Mouse (Mus musculus) activated CD4-positive, CD25-positive, alpha-beta regulatory T cell, adult 4 months (primary cell): ENCODE measurements around the gene Orai1. TPM values are rescaled to one million over a fixed set of nuclear protein-coding genes. Genes with fewer than 3 reads are reported as not detected.

ENCODE experiments used
- ATAC-seq: one replicate; pipeline ENCODE4 v1.8.0; 2017
- polyA plus RNA-seq, 2 experiments: library from polyadenylated mRNA; unstranded; fragments of 100-300 nt; shearing (Covaris generic); gene quantifications; one replicate each; pipeline ENCODE4 v1.2.1; 2017

The Orai1 gene
- polyA plus RNA-seq, 2 experiments from 2014 or later: 8.1 to 9.4 TPM

DNA sequence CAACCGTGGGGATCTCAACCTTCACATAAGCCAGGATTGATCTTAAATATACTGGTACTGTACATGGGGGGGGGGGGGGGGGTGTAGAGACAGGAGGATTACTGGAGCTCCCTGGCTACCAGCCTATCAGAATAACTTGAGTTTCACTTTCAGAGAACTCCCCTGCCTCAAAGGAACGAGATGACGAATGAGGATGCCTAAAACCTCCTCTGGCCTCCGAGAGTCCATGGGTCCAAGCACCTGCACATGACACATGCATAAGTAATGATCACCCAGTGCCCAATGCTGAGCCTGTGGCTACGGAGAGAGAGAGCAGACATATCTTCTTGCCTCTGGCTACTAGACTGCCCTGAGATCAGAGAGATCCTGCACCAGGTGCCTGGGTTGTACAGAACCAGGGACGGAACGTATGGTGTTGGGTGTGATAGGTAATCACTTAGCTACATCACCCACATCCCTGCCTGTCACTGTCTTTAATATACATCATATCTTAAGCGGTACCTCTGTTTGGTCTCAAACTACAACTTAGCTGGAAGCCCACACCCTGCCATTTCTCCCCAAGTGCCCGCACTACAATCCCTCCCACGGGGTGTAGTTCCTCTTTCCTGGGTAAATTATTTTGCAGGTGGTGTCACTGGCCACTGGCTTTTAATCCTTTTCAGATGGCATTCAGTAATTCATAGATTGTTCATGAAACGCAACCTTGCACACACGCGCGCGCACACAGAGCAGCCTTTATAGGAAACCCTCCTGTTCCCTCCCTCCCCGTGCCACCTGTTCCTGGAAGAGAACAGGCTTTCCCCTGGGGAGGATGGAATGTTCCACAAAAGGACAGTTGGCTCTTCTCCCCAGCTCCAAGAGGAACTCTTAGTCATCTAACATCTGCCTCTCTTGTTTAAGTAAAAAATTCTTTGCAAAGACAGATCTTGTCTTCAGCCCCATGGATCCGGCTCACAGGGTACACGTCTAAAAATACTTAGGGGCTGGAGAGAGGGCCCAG, 17.4 kb upstream of the Orai1 start:
- no peak for ATAC-seq

DNA sequence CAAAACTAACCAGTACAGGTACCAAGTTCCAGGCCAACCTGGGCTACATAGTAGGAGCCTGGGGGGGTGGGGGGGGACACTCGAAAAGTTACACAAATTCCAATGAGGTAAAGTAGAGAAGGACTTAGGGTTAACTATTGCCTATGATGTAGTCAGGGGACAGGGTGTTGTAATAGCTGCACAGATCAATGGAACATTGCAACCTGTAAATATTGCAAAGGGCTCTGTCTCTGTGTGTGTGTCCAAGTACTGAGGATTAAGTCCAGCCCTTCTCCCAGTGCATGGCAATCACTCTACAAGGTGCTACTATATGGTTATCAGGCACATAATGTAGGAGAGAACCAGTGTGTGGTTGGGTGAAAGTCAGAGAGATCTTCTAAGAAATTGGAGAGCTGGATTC, 14.0 kb upstream of the Orai1 start:
- no peak for ATAC-seq

DNA sequence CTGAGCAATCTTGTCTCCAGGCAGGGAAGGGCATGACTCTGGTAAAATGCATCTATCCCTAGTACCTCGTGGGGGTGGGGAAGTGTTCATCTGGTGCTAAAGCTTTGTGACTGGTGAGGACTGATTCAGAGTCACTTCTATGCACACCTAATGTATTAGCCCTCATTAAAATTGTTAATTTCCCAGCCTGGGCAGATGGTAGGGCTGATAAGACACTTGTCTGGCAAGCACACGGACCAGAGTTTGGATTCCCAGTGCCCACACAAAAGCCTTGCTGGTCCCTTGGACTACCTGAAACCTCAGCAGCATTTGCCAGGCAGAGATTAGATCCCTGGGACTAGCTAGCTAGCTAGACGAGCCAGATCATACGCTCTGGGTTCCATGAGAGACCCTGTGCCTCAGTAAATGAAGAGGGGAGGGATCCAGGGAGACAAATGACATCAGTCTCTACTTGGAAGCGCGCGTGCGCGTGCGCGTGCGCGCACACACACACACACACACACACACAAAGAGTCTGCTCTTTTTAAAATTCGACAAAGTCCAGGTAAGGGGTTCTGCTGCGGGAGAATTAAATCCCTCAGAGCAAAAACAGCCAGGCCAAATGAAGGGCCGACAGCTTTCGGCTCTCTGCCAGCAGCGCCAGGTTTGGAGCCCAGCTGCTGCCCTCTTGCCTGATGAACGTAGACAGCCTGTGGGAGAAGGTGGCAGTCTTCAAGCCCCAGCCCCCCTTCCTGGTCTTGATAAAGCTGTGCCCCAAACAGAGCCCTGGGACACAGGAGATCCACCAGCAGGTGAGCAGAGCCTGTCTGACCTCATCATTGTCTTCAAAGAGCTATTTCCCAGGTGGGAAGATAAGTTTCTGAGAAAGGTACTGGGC, 8.9 kb upstream of the Orai1 start:
- no peak for ATAC-seq

DNA sequence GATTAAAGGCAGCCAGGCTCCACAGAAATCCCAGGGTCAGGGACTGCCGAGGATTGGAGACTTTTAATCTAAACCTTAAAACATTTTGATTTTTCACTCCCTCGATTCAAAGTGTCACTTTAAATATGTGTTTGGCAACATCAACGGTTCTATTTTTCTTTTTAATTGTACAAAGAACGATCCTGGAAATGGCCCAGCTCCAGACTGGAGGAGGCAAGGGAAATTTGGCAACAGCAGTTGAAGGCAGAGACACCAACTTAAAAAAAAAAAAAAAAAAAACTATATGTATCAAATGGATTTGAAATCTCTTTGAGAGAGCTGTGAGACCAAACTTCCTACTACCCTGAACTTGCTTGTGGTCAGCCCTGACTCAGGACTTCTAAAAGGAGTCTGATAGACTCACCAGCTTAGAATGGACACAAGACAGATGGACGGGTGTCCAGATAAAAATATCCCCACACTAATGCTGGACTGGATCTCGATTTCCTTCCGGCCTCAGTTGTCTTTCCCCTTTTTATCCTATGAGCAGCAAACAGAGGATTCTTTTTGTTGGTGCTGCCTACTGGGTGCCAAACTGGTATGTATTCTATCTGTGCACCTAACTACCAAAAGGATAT, 5.9 kb upstream of the Orai1 start:
- no peak for ATAC-seq

DNA sequence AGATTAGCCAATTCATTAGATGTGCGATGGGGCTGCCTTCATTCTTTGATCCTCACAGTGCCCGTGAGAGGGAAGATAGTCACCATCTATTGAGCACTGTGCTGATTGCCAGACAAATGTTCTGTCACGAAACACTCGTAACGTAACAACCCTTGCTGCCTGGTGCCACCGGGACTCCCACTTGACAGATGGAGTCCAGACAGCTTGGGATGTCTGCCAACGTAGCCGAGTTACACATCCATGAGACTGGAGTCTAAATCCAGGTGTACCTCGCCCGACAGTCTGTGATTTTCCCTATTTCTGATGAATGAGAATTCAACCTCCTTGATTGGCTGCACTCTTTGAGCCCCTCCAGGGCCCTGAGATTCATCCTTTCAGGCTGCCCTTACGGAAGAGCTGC, 5.0 kb upstream of the Orai1 start:
- no peak for ATAC-seq

DNA sequence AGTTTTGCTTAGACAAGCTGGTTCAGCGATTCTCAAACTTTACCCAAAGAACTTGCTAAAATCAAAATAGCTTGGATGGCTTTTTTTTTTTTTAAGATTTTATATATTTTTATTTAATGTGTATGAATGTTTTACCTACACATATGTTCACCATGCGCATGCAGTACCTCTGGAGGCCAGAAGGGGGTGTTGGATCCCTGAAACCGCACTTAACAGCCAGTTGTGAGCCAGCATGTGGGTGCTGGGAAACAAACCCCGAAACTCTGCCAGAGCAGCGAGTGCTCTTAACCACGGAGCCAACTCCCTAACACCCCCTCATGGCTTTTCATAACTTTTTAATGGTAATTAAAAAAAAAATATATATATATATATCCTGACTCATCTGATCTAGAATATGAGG, 4.1 kb upstream of the Orai1 start:
- ATAC-seq: no peak

DNA sequence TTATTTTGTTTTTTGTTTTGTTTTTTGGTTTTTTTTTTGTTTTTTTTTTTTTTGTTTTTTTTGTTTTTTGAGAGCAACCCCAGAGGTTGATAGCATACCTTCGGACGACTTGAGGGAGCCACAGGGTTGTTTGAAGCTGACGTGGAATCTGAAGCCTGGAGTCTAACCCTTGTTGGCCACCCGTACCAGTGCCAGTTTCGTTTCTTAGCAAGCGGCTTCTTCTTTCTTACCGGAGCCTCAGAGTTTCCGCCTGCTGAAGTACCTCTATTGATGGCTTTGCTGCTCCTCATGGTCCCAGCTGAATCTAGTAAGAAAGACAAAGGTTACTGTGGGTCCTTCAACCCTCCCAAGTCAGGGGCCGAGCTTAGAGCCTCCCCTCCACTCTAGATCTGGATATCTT, 3.2 kb upstream of the Orai1 start:
- ATAC-seq: no peak

DNA sequence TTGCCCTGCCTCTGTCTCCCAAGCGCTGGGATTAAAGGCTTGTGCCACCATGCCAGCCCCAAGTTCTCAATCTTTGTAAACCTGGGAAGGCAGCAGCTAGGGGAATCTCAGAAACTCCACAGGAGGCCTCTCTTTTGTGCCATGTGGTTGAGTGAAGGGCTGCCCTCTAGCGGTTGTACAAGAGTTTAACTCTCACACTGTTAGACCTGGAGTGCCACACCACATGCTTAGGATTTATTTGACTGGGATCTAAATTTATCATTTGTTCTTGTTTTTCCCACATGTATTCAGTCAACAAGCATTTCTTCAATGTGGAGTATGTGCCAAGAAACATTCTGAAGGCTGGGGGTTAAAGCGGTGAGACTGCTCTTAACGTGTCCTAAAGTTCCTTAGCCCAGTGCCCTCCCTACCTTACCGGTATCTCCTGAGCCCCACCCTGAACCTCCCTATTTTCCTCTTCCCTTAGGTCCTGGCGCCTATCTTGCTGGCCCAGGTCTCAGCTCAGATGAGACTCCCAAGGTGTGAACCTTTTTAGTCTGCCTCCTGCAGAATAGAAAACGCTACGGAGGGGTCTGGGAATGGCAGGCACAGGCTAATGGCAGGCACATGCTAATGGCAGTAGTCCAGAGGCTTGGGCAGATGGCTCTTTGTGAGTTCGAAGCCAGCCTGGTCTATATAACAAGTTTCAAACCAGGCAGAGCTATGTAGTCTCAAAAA, 1.1 kb upstream of the Orai1 start:
- ATAC-seq: no peak

DNA sequence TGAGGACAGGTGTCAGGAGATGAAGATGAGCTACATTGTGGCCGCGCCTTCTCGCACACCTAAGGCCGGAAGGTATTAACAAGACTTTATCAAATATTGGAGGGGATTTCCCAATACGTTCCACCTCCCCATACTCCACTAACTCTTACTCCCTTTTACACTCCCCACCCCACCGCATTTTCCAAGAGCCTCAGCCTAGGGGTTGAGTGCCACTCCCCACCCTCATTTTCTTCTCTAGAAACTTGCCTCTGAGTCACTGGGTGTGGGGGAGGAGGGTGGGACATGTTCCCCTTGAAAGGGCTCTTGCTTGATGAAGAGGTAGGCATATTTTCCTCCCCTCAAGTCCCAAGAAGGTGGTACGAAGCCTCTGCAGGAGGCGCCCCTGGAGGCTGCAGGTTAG, 1.0 kb downstream of the Orai1 start:
- ATAC-seq: peak; percentile 48

DNA sequence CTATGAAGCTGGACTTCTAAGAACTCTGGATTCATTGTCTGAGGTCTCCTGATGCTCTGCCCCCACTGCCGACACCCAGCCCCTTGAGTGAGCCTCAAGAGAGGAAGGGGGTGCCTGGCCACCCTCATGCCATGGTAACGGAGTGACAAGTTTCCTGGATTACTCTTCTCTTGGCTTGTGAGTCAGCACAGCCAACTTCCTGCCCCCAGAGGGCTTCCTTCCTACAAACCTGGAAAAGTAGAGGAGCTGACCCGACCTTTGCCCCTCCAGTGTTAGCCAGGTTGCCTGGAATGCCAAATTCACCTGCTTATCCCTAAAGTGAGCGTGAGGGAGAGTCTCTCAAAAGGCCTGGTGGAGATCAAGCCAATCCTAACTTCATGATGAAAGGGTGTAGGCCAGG, 2.6 kb downstream of the Orai1 start:
- no peak for ATAC-seq

DNA sequence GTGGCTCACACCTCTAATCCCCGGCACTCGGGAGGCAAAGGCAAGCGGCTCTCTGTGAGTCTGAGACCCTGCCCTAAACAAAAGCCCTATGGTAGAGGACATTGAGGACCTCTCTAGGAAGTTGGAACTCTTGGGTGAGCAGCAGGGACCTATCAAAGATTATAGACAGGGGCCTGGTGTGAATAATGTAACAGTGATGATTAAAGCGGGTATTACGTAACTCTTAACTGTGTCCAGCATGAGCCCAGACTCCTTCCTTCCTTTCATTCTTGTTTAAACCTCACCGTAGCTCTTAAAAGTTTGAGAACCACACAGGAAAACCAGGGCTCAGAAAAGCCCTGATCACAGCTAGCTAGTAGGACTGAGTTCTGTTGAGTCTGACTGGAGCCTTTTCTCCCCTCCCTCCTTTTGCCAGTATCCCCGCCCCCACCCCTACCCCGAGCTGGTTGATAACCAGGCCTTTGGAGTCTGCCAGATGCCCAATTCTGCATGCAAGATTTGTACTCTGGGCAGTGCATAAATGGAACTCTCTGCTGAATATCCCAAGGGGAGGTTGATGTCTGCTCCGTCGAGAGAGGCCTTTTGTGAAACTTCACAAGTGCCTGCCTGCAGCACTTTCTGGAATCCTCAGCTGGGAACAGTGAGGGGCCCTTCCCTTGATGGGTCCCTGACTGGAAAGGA, 4.6 kb downstream of the Orai1 start:
- no peak for ATAC-seq

DNA sequence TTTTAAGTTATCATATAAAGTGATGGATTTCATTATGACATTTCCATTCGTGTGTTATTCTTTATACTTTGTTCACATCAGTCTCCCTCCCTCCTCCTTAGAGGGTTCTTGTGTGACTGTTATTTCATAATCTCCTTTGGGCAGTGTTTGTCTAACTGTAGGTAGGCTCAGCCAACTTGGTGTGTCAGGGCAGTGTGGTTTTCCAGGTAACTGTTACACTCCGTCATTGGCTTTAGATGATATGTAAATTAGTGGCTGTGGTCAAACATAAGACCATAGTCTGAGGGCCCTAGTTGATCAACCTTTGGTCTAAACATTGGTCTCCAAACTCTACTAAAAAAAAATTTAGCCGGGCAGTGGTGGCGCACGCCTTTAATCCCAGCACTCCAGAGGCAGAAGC, 5.6 kb downstream of the Orai1 start:
- no peak for ATAC-seq

DNA sequence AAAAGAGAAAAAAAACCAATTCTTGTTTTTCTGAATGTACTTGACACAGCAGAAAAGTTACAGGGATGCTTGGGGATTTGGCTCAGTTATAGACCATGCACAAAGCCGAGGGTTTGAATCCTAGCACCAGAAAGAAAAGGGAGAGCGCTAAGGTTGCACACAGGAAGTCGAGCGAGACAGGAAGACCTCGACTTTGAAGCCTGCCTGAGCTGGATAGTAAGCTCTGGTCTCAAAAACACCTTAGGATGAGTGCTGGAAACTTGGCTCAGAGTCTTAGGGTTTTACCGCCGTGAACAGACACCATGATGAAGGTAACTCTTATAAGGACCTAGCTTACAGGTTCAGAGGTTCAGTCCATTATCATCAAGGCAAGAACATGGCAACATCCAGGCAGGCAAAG, 6.6 kb downstream of the Orai1 start:
- peak; percentile 49 for ATAC-seq

DNA sequence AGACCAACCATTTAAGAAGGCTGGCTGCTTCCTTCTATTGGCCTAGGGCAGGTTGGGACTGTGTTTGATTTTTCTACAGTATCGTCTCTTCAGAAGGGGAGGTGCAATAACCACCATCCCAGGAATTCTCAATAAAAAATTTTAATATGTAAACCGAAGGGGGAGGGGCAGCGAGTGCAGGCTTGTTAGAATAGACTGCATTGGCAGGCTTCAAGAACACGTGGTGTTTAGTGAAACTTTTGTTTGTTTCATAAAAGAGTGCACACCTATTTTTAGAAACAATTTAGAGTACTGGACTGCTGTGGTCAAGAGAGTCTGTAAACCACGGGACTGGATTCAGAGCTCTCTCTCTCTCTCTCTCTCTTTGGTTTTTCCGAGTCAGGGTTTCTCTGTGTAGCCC, 8.2 kb downstream of the Orai1 start:
- no peak for ATAC-seq

DNA sequence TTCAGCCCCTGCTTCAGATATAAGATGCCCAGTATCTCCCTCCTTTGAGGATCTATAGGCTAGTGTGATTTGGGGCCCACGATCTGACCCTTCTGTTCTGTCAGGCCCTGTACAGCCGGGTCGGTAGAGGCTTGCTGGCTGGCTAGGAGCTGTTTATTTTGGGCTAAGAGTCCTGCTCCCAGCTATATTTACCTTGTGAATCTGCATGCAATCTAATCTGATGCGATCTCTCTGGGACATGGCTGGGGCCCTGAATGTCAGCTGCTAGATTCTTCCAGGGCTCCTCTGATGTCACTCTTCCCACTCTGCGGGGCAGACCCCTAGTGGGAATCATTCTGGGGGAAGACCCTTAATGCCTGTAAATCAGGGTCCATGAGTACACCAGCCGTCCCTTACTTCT, 9.4 kb downstream of the Orai1 start:
- no peak for ATAC-seq

DNA sequence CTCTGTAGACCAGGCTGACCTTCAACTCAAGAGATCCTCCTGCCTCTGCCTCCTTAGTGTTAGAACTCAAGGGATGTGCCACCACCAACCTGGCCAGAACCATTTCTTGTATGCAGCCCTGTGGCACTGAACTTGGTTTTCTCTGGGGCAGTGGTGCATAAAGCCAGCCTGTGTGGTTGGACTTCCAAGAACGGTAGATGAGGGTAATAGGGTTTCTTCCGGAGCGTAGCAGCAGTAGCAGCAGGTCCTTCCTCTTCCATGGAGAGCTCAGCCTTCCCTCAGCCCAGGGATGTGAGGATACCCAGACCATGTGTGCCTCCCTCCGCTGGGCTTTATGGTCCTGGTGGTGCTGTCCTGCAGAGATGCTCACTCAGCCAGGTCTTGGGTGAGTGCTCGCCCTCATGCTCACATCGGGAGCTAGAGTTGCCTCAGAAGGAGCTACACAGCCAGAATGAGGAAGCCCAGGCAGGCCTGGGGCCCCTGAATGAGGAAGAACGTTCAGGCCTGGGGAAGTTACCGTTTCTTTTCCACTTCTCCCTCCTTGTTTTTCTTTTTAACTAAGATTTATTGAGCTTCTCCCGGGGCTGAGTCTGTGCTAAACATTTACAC, 10.2 kb downstream of the Orai1 start:
- ATAC-seq: no peak

DNA sequence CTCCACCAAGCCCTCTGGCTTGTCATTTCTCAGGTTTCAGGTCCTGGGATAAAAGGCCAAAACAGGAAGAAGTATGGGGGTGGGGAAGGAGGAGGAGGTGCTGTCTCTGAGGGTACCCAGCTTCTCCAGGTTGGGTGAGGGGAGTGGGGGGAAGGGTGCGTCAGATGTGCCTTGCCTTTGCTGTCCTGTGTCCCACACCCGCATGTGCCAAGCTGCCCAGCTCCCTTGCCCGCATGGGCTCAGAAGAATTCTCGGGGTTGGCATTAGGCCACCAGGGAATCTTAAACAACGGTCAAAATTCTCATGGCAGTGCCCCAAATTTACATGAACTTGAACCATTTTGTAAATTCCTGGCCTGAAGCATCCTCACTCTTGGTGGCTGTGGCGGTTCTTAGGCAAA, 11.5 kb downstream of the Orai1 start:
- no peak for ATAC-seq

DNA sequence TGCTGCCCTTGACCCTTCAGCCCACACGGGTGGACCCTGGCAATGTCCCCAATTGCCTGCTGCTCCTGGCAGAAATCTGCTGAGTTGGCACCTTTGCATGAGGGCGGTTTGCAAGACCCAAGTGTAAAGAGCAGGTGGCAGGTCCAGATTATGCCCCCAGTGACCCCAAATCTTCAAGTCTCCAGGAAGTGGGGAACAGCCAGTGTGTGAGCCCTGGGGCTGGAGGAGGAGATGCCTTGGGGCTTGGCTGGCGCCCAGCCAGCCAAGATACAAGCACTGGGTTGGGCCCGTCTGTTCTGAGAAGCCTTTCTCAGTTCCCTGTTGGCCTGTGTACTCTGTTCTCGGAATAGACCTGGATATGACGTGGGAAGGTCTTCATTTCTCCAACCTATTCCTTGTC, 12.6 kb downstream of the Orai1 start:
- ATAC-seq: no peak

DNA sequence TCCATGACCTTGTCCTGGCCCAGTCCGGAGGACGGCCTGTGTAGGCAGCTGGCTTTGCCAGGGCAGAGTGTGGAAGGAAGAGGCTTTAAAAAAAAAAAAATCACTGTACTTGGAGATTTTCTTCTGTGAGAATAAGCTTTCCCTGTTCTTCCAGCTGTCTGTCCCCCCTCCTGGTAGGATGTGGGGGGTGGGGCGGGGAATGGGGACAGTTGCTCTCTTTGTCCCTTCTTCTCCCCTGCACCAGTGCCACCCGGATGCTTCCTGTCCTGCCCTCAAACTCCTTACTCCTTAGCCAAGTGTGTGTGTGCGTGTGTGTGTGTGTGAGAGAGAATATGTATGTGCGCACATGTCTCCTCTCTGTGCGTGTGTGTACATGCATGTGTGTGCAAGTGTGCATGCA, 14.9 kb downstream of the Orai1 start:
- ATAC-seq: no peak

DNA sequence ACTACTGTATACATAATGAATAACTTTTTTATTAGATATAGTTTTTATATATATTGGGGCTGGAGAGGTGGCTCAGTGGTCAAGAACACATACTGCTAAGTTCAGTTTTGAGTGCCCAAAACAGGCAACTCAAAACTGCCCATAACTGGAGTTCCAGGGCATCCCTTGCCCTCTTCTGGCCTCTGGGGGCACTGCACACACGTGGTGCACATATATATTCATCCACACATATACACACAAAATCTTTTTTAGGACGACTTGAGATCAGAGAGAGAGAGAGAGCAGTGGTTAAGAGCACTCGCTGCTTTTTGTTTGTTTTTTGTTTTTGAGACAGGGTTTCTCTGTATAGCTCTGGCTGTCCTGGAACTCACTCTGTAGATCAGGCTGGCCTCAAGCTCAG, 16.4 kb downstream of the Orai1 start:
- no peak for ATAC-seq

DNA sequence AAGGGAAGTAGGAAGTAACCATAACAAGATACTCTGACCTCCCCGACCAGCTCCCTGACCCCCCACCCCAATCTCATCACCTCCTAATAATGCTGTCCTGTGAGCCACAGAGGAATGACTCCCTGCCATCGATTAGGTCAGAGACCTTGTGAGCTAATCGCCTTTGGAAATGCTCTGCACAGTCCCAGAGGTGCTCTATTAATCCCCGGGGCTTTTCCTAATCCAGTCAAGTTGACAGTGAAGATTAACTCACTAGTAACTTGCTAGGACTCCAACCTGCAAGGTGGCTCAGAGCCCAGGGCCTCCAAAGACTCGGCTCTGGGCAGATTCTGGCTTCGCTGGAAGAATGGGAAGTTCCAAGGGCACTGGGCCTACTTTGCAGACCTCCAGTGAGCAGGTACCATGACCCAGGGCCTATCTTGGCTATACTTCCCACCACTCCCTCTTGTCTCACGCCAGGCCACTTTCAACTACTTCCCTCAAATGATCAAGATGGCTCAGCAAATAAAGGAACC, 18.8 kb downstream of the Orai1 start:
- ATAC-seq: no peak
